Mouse (Mus musculus) heart, postnatal 0 days (tissue): ENCODE measurements around the gene Fam83e.

Experiments
- CTCF ChIP-seq: IDR thresholded peaks from 2 replicates; pipeline ENCODE4 v1.5.1; 2016; ENCODE audit warnings: antibody characterized with exemption, control low read depth, low read depth
- EP300 ChIP-seq: IDR thresholded peaks from 2 replicates; pipeline ENCODE4 v1.6.1; 2016; ENCODE audit warnings: antibody characterized with exemption, low read depth

GRCm38 (mm10) chr7:45770427-45771082, 49.5 kb downstream of the Fam83e start:
- TF ChIP-seq CTCF (no peak), EP300 (no peak)
